Mouse (Mus musculus): ENCODE data around the gene Camsap2. TPM values are rescaled to one million over a fixed set of nuclear protein-coding genes. Genes with fewer than 3 reads are reported as not detected.
A peak's percentile ranks its signal among the peaks of the same experiment; 100 is the strongest.

The Camsap2 gene
- polyA plus RNA-seq, 1 experiment from 2014 or later: 5.8 TPM

- peak; percentile 21 for DNase-seq
- peak; percentile 51 for ATAC-seq (ENCODE audit: low read depth)
- Histone ChIP-seq H3K4me3 (replicated peaks) (peak within 1 kb of the TSS; percentile 62), H3K36me3 (no peaks in the 10 kb centered on the region), H3K27me3 (peaks cover 83% of the 10 kb centered on the region), H3K4me2 (peak within 1 kb of the TSS; percentile 75), H3K4me1 (replicated peaks) (peaks cover 32% of the 10 kb centered on the region), H3K27ac (no peak within 1 kb of the TSS), H3K9me3 (replicated peaks) (no peaks in the 10 kb centered on the region), H3K9ac (peak within 1 kb of the TSS; percentile 57)
- WGBS (ENCODE audit: insufficient replicate concordance): under 1% methylated on average over 51 of the region's 51 CpGs
Measured at GRCm38 (mm10) chr1:136233892-136234594, 111.9 kb downstream of the Camsap2 start, which contains the start of gene Inava. Gene Inava (minus strand): TSS chr1:136234264.

- no peak overlapping the region for H3K27ac ChIP-seq
- peak overlapping the region; percentile 62 for H3K4me3 ChIP-seq (replicated peaks)
- H3K4me1 ChIP-seq (replicated peaks): peaks cover 39% of the 10 kb centered on the region
- peak overlapping the region; percentile 75 for H3K4me2 ChIP-seq
- H3K9me3 ChIP-seq (replicated peaks): no peaks in the 10 kb centered on the region
- peaks cover 84% of the 10 kb centered on the region for H3K27me3 ChIP-seq
- H3K36me3 ChIP-seq: no peaks in the 10 kb centered on the region
- ATAC-seq (ENCODE audit: low read depth): no peak
- DNase-seq: no peak
- no peak overlapping the region for H3K9ac ChIP-seq
- 5% methylated on average over 23 of the region's 23 CpGs for WGBS (ENCODE audit: insufficient replicate concordance)
Measured at GRCm38 (mm10) chr1:136232986-136233790, 112.7 kb downstream of the Camsap2 start.

DNA sequence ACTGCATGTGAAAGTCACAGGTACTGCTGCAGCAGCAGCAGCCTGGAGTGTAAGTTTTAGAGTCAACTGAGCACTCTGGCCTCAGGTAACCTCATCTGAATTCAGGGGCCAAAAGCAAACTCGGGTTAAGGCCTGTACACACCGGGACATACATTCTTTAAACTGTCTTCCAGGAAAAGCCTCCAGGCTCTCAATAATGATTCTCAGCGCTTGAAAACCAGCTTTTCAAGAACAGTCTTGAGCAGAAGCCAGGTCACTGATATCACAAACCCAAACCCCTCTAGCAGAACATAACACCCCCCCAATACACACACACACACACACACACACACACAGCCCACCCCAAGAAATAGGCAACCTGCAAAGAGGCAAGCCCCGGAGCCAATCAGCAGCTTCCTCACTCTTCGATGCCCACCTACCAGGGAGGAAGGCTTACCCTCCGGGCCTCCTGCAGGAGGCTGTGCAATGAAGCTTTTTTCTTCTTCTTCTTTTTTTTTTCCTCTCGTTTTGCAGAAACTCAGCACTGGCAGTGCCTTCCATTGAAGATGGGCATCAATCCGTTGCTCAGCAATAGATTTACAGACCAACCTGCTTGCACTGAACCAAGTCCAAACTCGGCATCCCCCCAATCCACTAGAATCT is 113.5 kb downstream of the Camsap2 start:
- Histone ChIP-seq H3K27me3 (peaks cover 85% of the 10 kb centered on the region), H3K4me3 (replicated peaks) (no peak overlapping the region), H3K27ac (no peak overlapping the region), H3K9ac (no peak overlapping the region), H3K36me3 (no peaks in the 10 kb centered on the region), H3K4me2 (no peak overlapping the region), H3K4me1 (replicated peaks) (peaks cover 47% of the 10 kb centered on the region), H3K9me3 (replicated peaks) (no peaks in the 10 kb centered on the region)
- DNase-seq (no peak), ATAC-seq (ENCODE audit: low read depth) (no peak)
- WGBS (ENCODE audit: insufficient replicate concordance): 6% methylated on average over 9 of the region's 9 CpGs

- WGBS (ENCODE audit: insufficient replicate concordance): 11% methylated on average over 6 of the region's 6 CpGs
- H3K27me3 ChIP-seq: peaks cover 80% of the 10 kb centered on the region
- no peak overlapping the region for H3K4me3 ChIP-seq (replicated peaks)
- H3K9ac ChIP-seq: no peak overlapping the region
- no peak overlapping the region for H3K27ac ChIP-seq
- no peaks in the 10 kb centered on the region for H3K36me3 ChIP-seq
- no peak for DNase-seq
- no peak for ATAC-seq (ENCODE audit: low read depth)
- H3K9me3 ChIP-seq (replicated peaks): no peaks in the 10 kb centered on the region
- peaks cover 47% of the 10 kb centered on the region for H3K4me1 ChIP-seq (replicated peaks)
- no peak overlapping the region for H3K4me2 ChIP-seq
Measured at GRCm38 (mm10) chr1:136231596-136231995, 114.3 kb downstream of the Camsap2 start.

- Histone ChIP-seq H3K27ac (no peak overlapping the region), H3K36me3 (no peaks in the 10 kb centered on the region), H3K9ac (no peak overlapping the region), H3K4me1 (replicated peaks) (peaks cover 47% of the 10 kb centered on the region), H3K4me2 (no peak overlapping the region), H3K9me3 (replicated peaks) (no peaks in the 10 kb centered on the region), H3K27me3 (peaks cover 70% of the 10 kb centered on the region), H3K4me3 (replicated peaks) (no peak overlapping the region)
- WGBS (ENCODE audit: insufficient replicate concordance): 49% methylated on average over 11 of the region's 11 CpGs
- ATAC-seq (ENCODE audit: low read depth) (no peak), DNase-seq (no peak)
Measured at GRCm38 (mm10) chr1:136230201-136230600, 115.7 kb downstream of the Camsap2 start.

DNA sequence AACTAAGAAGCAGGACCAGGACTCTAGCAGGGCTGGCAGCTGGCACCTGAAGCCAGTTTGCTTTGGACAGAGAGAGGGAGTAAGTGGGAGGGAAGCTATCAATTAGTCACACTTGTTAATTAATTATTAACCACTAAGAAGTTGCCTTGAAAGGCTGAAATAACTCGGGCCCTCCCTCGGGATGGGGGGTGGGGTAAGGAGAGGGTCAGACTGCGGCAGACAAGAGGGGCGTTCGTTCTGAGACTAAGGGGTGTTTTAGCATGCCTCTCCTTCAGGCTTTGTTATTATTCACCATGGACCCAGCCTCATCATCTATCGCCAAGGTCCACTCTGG is 116.9 kb downstream of the Camsap2 start:
- Histone ChIP-seq H3K4me2 (peak overlapping the region; percentile 41), H3K9ac (0 out of 2 replicates have a peak overlapping the region, but pooled peaks have one; percentile 4), H3K27me3 (peaks cover 59% of the 10 kb centered on the region), H3K27ac (0 out of 2 replicates have a peak overlapping the region, but pooled peaks have one; percentile 14), H3K4me3 (replicated peaks) (no peak overlapping the region), H3K9me3 (replicated peaks) (no peaks in the 10 kb centered on the region), H3K4me1 (replicated peaks) (peaks cover 39% of the 10 kb centered on the region), H3K36me3 (no peaks in the 10 kb centered on the region)
- WGBS (ENCODE audit: insufficient replicate concordance): 57% methylated on average over 6 of the region's 6 CpGs
- ATAC-seq (ENCODE audit: low read depth): no peak
- no peak for DNase-seq

- H3K27me3 ChIP-seq: peaks cover 58% of the 10 kb centered on the region
- no peak for DNase-seq
Measured at GRCm38 (mm10) chr1:136228328-136229039, 117.4 kb downstream of the Camsap2 start.

GRCm38 (mm10) chr1:136227870-136228269 is 118.0 kb downstream of the Camsap2 start:
- WGBS (ENCODE audit: insufficient replicate concordance): 57% methylated on average over 4 of the region's 4 CpGs
- no peak overlapping the region for H3K9ac ChIP-seq
- H3K9me3 ChIP-seq (replicated peaks): no peaks in the 10 kb centered on the region
- ATAC-seq (ENCODE audit: low read depth) (peak; percentile 4; the same call in 1 of the 2 replicates), DNase-seq (no peak)
- H3K27ac ChIP-seq: no peak overlapping the region
- H3K36me3 ChIP-seq: no peaks in the 10 kb centered on the region
- H3K4me2 ChIP-seq: no peak overlapping the region
- H3K4me1 ChIP-seq (replicated peaks): peaks cover 29% of the 10 kb centered on the region
- H3K27me3 ChIP-seq: peaks cover 55% of the 10 kb centered on the region
- H3K4me3 ChIP-seq (replicated peaks): no peak overlapping the region

More at GRCm38 (mm10) chr1:136228328-136229039, 117.4 kb downstream of the Camsap2 start:
- Histone ChIP-seq H3K36me3 (no peaks in the 10 kb centered on the region), H3K9me3 (replicated peaks) (no peaks in the 10 kb centered on the region), H3K4me3 (replicated peaks) (no peak overlapping the region), H3K4me1 (replicated peaks) (peaks cover 35% of the 10 kb centered on the region), H3K9ac (0 out of 2 replicates have a peak overlapping the region, but pooled peaks have one; percentile 4), H3K4me2 (peak overlapping the region; percentile 41), H3K27ac (0 out of 2 replicates have a peak overlapping the region, but pooled peaks have one; percentile 14)
- WGBS (ENCODE audit: insufficient replicate concordance): 16% methylated on average over 13 of the region's 13 CpGs
- ATAC-seq (ENCODE audit: low read depth): peak; percentile 62

- no peak overlapping the region for H3K27ac ChIP-seq
- no peaks in the 10 kb centered on the region for H3K9me3 ChIP-seq (replicated peaks)
- no peak overlapping the region for H3K4me3 ChIP-seq (replicated peaks)
- peaks cover 27% of the 10 kb centered on the region for H3K4me1 ChIP-seq (replicated peaks)
- H3K4me2 ChIP-seq: no peak overlapping the region
- H3K9ac ChIP-seq: no peak overlapping the region
- ATAC-seq (ENCODE audit: low read depth): no peak
- DNase-seq: no peak
- no peaks in the 10 kb centered on the region for H3K36me3 ChIP-seq
- peaks cover 50% of the 10 kb centered on the region for H3K27me3 ChIP-seq
- WGBS (ENCODE audit: insufficient replicate concordance): 73% methylated on average over 8 of the region's 8 CpGs
Measured at GRCm38 (mm10) chr1:136226626-136227025, 119.3 kb downstream of the Camsap2 start.

GRCm38 (mm10) chr1:136225846-136226245 is 120.1 kb downstream of the Camsap2 start:
- peaks cover 27% of the 10 kb centered on the region for H3K4me1 ChIP-seq (replicated peaks)
- peaks cover 45% of the 10 kb centered on the region for H3K27me3 ChIP-seq
- no peak overlapping the region for H3K4me2 ChIP-seq

More at GRCm38 (mm10) chr1:136225846-136226245, 120.1 kb downstream of the Camsap2 start:
- ATAC-seq (ENCODE audit: low read depth) (no peak), DNase-seq (no peak)
- Histone ChIP-seq H3K9me3 (replicated peaks) (no peaks in the 10 kb centered on the region), H3K4me3 (replicated peaks) (no peak overlapping the region), H3K9ac (no peak overlapping the region), H3K27ac (no peak overlapping the region), H3K36me3 (no peaks in the 10 kb centered on the region)
- 72% methylated on average over 8 of the region's 8 CpGs for WGBS (ENCODE audit: insufficient replicate concordance)

Measured in liver, embryonic 13.5 days (tissue).